Mouse (Mus musculus) C2C12 (cell line): ENCODE data around the gene Asphd2. TPM values are rescaled to one million over a fixed set of nuclear protein-coding genes. Genes with fewer than 3 reads are reported as not detected.

Source experiments
- H3K27me3 ChIP-seq: one replicate; pipeline ENCODE4 v1.6.1; 2011; ENCODE audit not compliant: control insufficient read depth, insufficient read depth, insufficient read length
- H3K36me3 ChIP-seq: one replicate; pipeline ENCODE4 v1.6.1; 2011; ENCODE audit not compliant: control insufficient read depth, insufficient read depth
- H3K4me3 ChIP-seq: one replicate; pipeline ENCODE4 v1.5.1; 2011; ENCODE audit warnings: mild to moderate bottlenecking, control low read depth; ENCODE audit not compliant: poor library complexity, insufficient read depth, severe bottlenecking
- H3K79me2 ChIP-seq: one replicate; pipeline ENCODE4 v1.6.1; 2011; ENCODE audit not compliant: control insufficient read depth, insufficient read depth
- H3K79me3 ChIP-seq: one replicate; pipeline ENCODE4 v1.6.1; 2011; ENCODE audit warnings: low read depth, control low read depth
- H3ac ChIP-seq: one replicate; pipeline ENCODE3; 2011; ENCODE audit warnings: low read depth; ENCODE audit not compliant: control insufficient read depth, insufficient read length
- CEBPB ChIP-seq: IDR thresholded peaks from one replicate; pipeline ENCODE4 v1.6.1; 2011; ENCODE audit warnings: low read depth, mild to moderate bottlenecking, control low read depth, moderate library complexity
- CTCF ChIP-seq: IDR thresholded peaks from one replicate; pipeline ENCODE4 v1.5.1; 2011; ENCODE audit not compliant: control insufficient read depth, insufficient read depth, insufficient read length
- FOSL1 ChIP-seq: IDR thresholded peaks from one replicate; pipeline ENCODE4 v1.8.0; 2011; ENCODE audit warnings: mild to moderate bottlenecking, low read length; ENCODE audit not compliant: poor library complexity, insufficient read depth, severe bottlenecking
- MAX ChIP-seq: IDR thresholded peaks from one replicate; pipeline ENCODE4 v1.6.1; 2011; ENCODE audit warnings: mild to moderate bottlenecking, control low read depth
- MYOD1 ChIP-seq: IDR thresholded peaks from one replicate; pipeline ENCODE4 v1.6.1; 2011; ENCODE audit warnings: low read depth; ENCODE audit not compliant: control insufficient read depth, insufficient read length
- MYOG ChIP-seq: IDR thresholded peaks from one replicate; pipeline ENCODE4 v1.6.1; 2011; ENCODE audit not compliant: control insufficient read depth, insufficient read length; ENCODE audit errors: extremely low read depth
- USF1 ChIP-seq: IDR thresholded peaks from one replicate; pipeline ENCODE4 v1.6.1; 2011; ENCODE audit warnings: low read depth, mild to moderate bottlenecking, control low read depth, moderate library complexity
- polyA plus RNA-seq: library from polyadenylated mRNA; unstranded; fragments of >200 nt; fragmentation: generic; extraction: Trizol; gene quantifications from one replicate; pipeline ENCODE4 v1.2.1, GENCODE M21; 2012; ENCODE audit warnings: missing spikeins

Gene Asphd2
- polyA plus RNA-seq, 1 experiment, result 10.8 TPM

GRCm38 (mm10) chr5:112385973-112386372 lies 8.7 kb downstream of the Asphd2 start:
- TF ChIP-seq MAX (no peak), CEBPB (no peak), CTCF (no peak), FOSL1 (no peak), USF1 (no peak), MYOD1 (no peak), MYOG (no peak)
- no peaks in the 10 kb centered on the region for H3K27me3 ChIP-seq
- no peaks in the 10 kb centered on the region for H3K36me3 ChIP-seq
- no peaks in the 10 kb centered on the region for H3K79me3 ChIP-seq
- H3K79me2 ChIP-seq, result no peaks in the 10 kb centered on the region
- no peak overlapping the region for H3K4me3 ChIP-seq
- H3ac ChIP-seq, result no peak overlapping the region

- Histone ChIP-seq H3K27me3 (no peaks in the 10 kb centered on the region), H3ac (no peak overlapping the region), H3K4me3 (no peak overlapping the region), H3K36me3 (no peaks in the 10 kb centered on the region), H3K79me2 (no peaks in the 10 kb centered on the region), H3K79me3 (no peaks in the 10 kb centered on the region)
- no peak for TF ChIP-seq FOSL1
Measured at GRCm38 (mm10) chr5:112384805-112385472, 9.7 kb downstream of the Asphd2 start.

- no peaks in the 10 kb centered on the region for H3K36me3 ChIP-seq
- no peak overlapping the region for H3K4me3 ChIP-seq
Measured at GRCm38 (mm10) chr5:112382641-112383330, 11.9 kb downstream of the Asphd2 start.

GRCm38 (mm10) chr5:112382042-112382441 lies 12.6 kb downstream of the Asphd2 start:
- TF ChIP-seq MAX (no peak), FOSL1 (no peak), USF1 (no peak), CTCF (no peak), MYOG (no peak), CEBPB (no peak), MYOD1 (no peak)
- no peaks in the 10 kb centered on the region for H3K36me3 ChIP-seq
- H3K79me2 ChIP-seq, result no peaks in the 10 kb centered on the region

More at GRCm38 (mm10) chr5:112382641-112383330, 11.9 kb downstream of the Asphd2 start:
- Histone ChIP-seq H3K27me3 (no peaks in the 10 kb centered on the region), H3K79me3 (no peaks in the 10 kb centered on the region), H3ac (no peak overlapping the region), H3K79me2 (no peaks in the 10 kb centered on the region)
- TF ChIP-seq USF1 (no peak), MAX (no peak), CTCF (no peak), CEBPB (no peak), FOSL1 (no peak), MYOD1 (no peak), MYOG (no peak)

GRCm38 (mm10) chr5:112381154-112381553 lies 13.5 kb downstream of the Asphd2 start:
- TF ChIP-seq MAX (no peak), USF1 (no peak), CTCF (no peak), MYOG (no peak), MYOD1 (no peak), FOSL1 (no peak), CEBPB (no peak)
- Histone ChIP-seq H3K79me2 (no peaks in the 10 kb centered on the region), H3K4me3 (no peak overlapping the region), H3K27me3 (no peaks in the 10 kb centered on the region), H3K79me3 (no peaks in the 10 kb centered on the region), H3K36me3 (no peaks in the 10 kb centered on the region), H3ac (no peak overlapping the region)

More at GRCm38 (mm10) chr5:112382042-112382441, 12.6 kb downstream of the Asphd2 start:
- H3K4me3 ChIP-seq, result no peak overlapping the region
- no peaks in the 10 kb centered on the region for H3K27me3 ChIP-seq
- no peaks in the 10 kb centered on the region for H3K79me3 ChIP-seq
- no peak overlapping the region for H3ac ChIP-seq
